Mouse (Mus musculus) CD4-positive, CD25-positive, alpha-beta regulatory T cell (primary cell): ENCODE measurements around the gene Commd6. TPM values are rescaled to one million over a fixed set of nuclear protein-coding genes. Genes with fewer than 3 reads are reported as not detected.

Experiments used
- polyA plus RNA-seq: library from polyadenylated mRNA; unstranded; fragments of 100-300 nt; shearing (Covaris generic); gene quantifications from one replicate; pipeline ENCODE4 v1.2.1, GENCODE M21; 2017

Commd6 gene
- polyA plus RNA-seq, result 111 TPM

DNA sequence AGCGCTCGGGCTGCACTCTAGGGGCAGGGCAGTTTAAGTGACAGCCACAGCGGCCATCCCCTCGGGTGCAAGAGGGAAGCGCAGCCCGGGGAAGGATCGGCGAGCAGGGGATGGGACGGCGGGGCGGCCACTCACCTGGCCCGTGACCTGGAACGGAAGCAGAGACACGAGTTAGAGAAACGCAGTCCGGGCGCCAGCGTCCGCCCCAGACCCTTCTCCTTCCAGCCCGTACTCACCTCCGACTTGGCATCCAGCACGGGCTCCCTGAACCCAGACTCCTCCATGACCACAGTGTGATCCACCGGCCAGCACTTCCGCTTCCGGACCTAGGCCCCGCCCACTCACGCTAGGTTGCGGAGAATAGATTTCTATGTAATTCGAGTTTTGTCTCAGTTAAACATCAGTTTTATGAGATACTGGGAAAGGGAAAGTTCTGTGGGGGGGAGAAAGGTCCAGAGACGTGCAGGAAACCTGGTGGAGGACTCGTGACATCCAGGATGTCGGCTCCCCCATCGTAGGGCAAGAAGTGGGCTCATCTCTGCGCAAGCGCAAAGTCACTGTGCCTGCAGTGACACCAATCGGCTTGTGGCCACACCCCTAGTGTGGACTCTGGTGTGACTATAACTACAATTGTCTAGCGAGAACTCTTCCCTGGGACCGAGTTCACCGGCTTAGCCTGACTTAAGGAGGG, at the start of gene Commd6:
Commd6 (minus strand) TSS at position 534 of the 691 bp plus-strand sequence.

DNA sequence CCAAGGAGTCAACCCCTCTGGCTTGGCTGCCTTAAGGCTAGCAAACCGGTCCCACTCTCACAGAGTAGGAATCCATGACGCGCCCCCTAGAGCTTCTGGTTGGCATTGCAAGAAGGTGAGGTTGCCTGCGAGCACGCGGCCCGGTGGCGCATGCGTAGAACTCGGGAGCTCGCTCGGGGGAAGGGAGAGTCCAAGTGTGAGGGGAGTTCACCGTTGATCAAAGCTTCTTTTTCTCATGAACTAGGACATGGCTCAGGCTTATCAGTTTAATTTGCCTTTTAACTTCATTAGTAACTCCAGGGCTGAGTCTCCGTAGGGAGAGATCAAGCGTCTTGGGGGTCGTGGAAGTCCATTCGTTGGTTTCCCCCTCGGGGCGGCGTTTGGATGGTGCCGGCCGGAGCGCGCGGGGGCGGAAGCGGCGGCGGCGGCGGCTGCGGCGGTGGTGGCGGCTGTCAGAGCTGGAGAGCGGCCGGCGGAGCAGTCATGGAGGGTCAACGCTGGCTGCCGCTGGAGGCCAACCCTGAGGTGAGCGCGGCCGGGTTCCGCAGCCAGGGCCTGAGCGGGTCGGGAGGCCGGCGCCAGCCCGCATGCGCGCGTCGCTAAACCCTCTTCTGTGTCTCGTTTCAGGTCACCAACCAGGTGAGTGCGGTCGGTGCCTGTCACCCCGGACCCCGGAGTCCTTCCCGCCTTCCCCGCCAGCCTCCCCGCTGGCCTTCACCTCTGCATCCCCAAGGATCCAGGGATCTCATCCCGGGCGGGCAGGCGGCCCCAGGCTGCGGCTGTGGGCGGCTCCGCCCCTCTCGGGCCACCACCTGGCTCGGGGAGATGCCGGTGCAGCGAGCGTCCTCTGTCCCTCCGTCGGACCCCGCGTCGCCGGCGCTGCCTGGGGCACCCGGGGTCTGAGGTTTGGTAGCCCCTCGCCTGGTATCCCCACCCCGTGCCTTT, 13.4 kb upstream of the Commd6 start, which contains the start of gene Uchl3:
Uchl3 (plus strand) TSS at position 387 of the 945 bp plus-strand sequence.

DNA sequence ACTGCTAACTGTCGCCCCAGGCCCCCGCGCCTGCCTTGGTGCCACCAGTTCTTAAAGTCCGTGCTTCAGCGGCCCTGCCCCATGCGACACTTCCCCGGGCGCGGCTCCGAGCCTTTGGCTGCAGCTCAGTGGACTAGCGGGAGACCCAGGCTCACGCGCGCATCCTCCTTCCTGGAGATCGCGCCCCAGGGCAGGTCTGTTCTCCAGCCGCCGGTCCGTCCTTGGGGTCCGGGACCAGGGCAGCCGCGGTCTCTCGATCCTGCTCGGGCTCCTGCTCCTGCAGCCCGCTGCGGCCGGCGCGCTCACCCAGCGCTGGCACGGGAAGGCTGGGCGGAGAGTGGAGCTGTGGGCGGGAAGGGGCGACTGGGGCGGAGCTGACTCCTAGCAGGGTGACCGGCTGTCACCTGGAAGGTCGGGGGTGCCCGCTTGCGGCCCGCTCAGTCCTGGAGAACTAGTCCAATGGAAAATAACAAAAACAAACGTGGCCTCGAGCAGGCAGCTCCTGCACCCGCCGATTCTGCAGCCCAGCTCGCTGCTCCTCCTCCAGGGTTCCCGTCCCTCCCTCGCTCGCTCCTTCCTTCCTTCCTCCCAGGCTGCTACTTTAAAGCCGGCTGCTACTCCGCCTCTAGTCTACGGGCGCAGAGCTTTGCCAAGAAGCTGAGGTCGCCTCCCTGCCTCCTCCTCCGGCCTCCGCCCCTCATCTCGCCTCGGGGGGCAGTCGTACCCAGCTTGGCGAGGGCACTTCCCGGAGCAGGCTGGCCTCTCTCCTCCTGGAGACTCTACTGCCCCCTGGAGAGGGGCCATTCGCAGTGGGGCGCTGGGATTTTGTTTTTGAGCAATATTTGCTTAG, 31.7 kb downstream of the Commd6 start, which contains the start of gene Tbc1d4:
Tbc1d4 (minus strand) TSS at position 673 of the 850 bp plus-strand sequence.

Other genes with a start within 250 kb of the Commd6 start
- 159 TPM for gene Tbc1d4, start 31.5 kb downstream of the Commd6 start, polyA plus RNA-seq
- 93.4 TPM for gene Uchl3, start 13.3 kb upstream of the Commd6 start, polyA plus RNA-seq
- not detected for gene Gm9922, start 89.1 kb upstream of the Commd6 start, polyA plus RNA-seq
- 0.30 TPM for gene Lmo7, start 89.3 kb upstream of the Commd6 start, polyA plus RNA-seq